Mouse (Mus musculus): ENCODE measurements around the gene Radil.

DNA sequence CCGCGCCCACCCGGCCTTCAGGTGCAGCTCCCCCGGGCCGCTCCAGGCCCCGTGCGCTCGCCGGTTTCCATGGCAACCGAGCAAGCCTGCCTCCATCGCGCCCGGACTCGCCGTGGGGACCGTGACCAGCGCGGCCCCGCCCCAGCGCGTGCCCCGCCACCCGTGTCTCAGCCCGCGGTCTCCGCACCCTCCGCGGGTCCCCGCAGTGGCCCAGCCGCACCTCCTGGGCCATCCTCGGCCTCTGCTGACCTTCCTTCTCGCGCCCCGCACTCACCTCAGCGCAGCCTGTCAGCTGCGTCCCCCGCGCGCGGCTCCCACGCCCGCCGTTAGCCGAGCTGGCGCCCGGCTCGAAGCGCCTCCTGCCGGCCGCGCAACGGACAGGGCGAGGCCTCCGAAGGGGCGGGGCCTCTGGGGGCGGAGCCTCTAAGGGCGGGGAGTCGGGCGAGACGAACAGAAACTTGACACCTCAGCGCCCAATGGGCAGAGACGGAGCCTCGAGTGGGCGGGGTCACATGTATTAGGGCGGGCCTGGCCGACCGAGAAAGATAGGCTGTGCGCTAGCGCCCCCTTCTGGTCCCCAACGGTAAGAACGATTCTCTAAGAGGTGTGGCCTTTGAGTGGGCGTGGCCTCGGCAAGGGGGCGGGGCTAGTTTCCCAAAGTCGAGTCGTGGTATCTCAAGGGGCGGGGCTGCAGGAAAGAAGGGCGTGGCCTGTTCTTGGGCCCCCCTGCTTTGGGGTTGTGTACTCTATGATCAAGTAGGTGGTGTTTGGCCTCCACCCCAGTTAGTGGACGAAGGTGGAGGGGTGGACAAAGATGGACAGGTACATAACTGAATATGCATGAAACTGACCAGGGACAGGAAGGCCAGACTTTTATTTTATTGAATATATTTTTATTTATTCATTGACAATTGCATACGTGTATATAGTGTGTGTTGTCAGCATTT is at the start of gene Radil:
- TF ChIP-seq GATA1 (IDR thresholded peaks at IDR 0.05; ENCODE audit: borderline replicate concordance, low read length) (no peak), FLI1 (IDR thresholded peaks at IDR 0.05; ENCODE audit: low read length) (no peak)
